Mouse (Mus musculus) C2C12 (cell line): ENCODE data around the gene Icam5. TPM values are rescaled to one million over a fixed set of nuclear protein-coding genes. Genes with fewer than 3 reads are reported as not detected.

Experiments used
- H3K27me3 ChIP-seq: one replicate; pipeline ENCODE4 v1.6.1; 2011; ENCODE audit not compliant: control insufficient read depth, insufficient read depth, insufficient read length
- H3K36me3 ChIP-seq: one replicate; pipeline ENCODE4 v1.6.1; 2011; ENCODE audit not compliant: control insufficient read depth, insufficient read depth
- H3K4me3 ChIP-seq: one replicate; pipeline ENCODE4 v1.5.1; 2011; ENCODE audit warnings: mild to moderate bottlenecking, control low read depth; ENCODE audit not compliant: poor library complexity, insufficient read depth, severe bottlenecking
- H3K79me2 ChIP-seq: one replicate; pipeline ENCODE4 v1.6.1; 2011; ENCODE audit not compliant: control insufficient read depth, insufficient read depth
- H3K79me3 ChIP-seq: one replicate; pipeline ENCODE4 v1.6.1; 2011; ENCODE audit warnings: low read depth, control low read depth
- H3ac ChIP-seq: one replicate; pipeline ENCODE3; 2011; ENCODE audit warnings: low read depth; ENCODE audit not compliant: control insufficient read depth, insufficient read length
- CEBPB ChIP-seq: IDR thresholded peaks from one replicate; pipeline ENCODE4 v1.6.1; 2011; ENCODE audit warnings: low read depth, mild to moderate bottlenecking, control low read depth, moderate library complexity
- CTCF ChIP-seq: IDR thresholded peaks from one replicate; pipeline ENCODE4 v1.5.1; 2011; ENCODE audit not compliant: control insufficient read depth, insufficient read depth, insufficient read length
- FOSL1 ChIP-seq: IDR thresholded peaks from one replicate; pipeline ENCODE4 v1.8.0; 2011; ENCODE audit warnings: mild to moderate bottlenecking, low read length; ENCODE audit not compliant: poor library complexity, insufficient read depth, severe bottlenecking
- MAX ChIP-seq: IDR thresholded peaks from one replicate; pipeline ENCODE4 v1.6.1; 2011; ENCODE audit warnings: mild to moderate bottlenecking, control low read depth
- MYOD1 ChIP-seq: IDR thresholded peaks from one replicate; pipeline ENCODE4 v1.6.1; 2011; ENCODE audit warnings: low read depth; ENCODE audit not compliant: control insufficient read depth, insufficient read length
- MYOG ChIP-seq: IDR thresholded peaks from one replicate; pipeline ENCODE4 v1.6.1; 2011; ENCODE audit not compliant: control insufficient read depth, insufficient read length; ENCODE audit errors: extremely low read depth
- USF1 ChIP-seq: IDR thresholded peaks from one replicate; pipeline ENCODE4 v1.6.1; 2011; ENCODE audit warnings: low read depth, mild to moderate bottlenecking, control low read depth, moderate library complexity
- long read RNA-seq, 2 experiments: library from polyadenylated mRNA; unstranded; transcript quantifications; one replicate each; pipeline ENCODE4 v2.0.0; 2019 to 2020
- polyA plus RNA-seq: library from polyadenylated mRNA; unstranded; fragments of >200 nt; fragmentation: generic; extraction: Trizol; gene quantifications from one replicate; pipeline ENCODE4 v1.2.1, GENCODE M21; 2012; ENCODE audit warnings: missing spikeins

Gene Icam5
- polyA plus RNA-seq: 0.46 TPM
- long read RNA-seq, experiment 1: 0 reads
- long read RNA-seq, experiment 2, partial matches to known transcripts: 2 of 4 reads
- long read RNA-seq, experiment 2, other reads (novel, unspliced or antisense): 0 of 4 reads

GRCm38 (mm10) chr9:21031896-21032351 is at the start of gene Icam5:
Gene Icam5, plus strand, starts transcription at chr9:21032073.
- H3K27me3 ChIP-seq: peaks cover 16% of the 10 kb centered on the region
- H3K79me2 ChIP-seq: no peaks in the 10 kb centered on the region
- TF ChIP-seq MAX (no peak), MYOD1 (no peak), CEBPB (no peak), CTCF (no peak), MYOG (no peak), USF1 (no peak), FOSL1 (no peak)
- peak within 1 kb of the TSS; percentile 26 for H3K4me3 ChIP-seq
- H3K36me3 ChIP-seq: no peaks in the 10 kb centered on the region
- H3ac ChIP-seq: peak within 1 kb of the TSS; percentile 69
- no peaks in the 10 kb centered on the region for H3K79me3 ChIP-seq

DNA sequence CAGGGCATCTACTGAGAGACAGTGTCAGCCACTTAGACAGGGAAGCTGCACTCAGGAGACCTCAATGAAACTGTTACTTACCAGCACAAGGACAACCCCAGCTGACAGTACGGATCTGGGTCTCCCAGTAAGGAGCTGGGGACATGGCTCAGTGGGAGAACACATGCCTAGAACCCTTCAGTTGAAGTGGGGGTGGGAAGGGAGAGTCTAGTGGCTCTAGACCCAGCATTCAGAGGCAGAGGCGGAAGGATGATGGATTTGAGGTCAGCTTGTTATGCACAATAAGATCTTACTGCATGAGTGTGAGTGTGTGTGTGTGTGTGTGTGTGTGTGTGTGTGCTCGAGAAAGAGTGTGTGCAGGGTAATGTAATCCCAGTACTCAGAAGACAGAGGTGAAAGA is 49.7 kb upstream of the Icam5 start:
- no peaks in the 10 kb centered on the region for H3K27me3 ChIP-seq
- H3K36me3 ChIP-seq: no peaks in the 10 kb centered on the region
- TF ChIP-seq MYOD1: no peak
- TF ChIP-seq FOSL1: no peak
- TF ChIP-seq MAX: no peak
- TF ChIP-seq CEBPB: no peak
- TF ChIP-seq CTCF: no peak
- TF ChIP-seq USF1: no peak
- no peak for TF ChIP-seq MYOG
- H3K4me3 ChIP-seq: no peak overlapping the region
- no peaks in the 10 kb centered on the region for H3K79me2 ChIP-seq
- no peak overlapping the region for H3ac ChIP-seq
- H3K79me3 ChIP-seq: no peaks in the 10 kb centered on the region

DNA sequence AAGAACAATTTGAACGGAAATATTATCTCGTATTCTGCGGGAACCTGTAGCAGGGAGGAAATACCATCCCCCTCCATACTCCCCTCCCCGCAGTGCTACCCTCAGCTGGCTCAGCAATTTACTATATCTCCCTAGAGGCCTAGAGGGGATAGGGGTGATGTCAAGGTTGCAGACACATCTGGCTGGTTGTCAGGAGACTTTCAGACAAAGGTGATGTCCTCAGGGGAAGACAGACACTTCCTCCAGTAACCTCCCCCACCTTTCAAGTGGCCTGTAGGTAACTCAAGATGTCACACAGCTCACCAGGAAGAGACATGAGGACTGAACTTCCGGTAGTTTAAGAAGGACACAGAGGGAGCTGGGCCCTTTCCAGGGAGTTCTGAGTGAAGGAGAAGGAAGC is 48.7 kb upstream of the Icam5 start:
- TF ChIP-seq MAX (no peak), MYOG (no peak), CTCF (no peak), CEBPB (no peak), USF1 (no peak), FOSL1 (no peak), MYOD1 (no peak)
- no peaks in the 10 kb centered on the region for H3K36me3 ChIP-seq
- no peaks in the 10 kb centered on the region for H3K79me2 ChIP-seq
- H3K4me3 ChIP-seq: no peak overlapping the region
- H3K79me3 ChIP-seq: no peaks in the 10 kb centered on the region
- H3K27me3 ChIP-seq: no peaks in the 10 kb centered on the region
- no peak overlapping the region for H3ac ChIP-seq

GRCm38 (mm10) chr9:20986952-20987686 is 44.8 kb upstream of the Icam5 start:
- Histone ChIP-seq H3K79me3 (no peaks in the 10 kb centered on the region), H3K4me3 (no peak overlapping the region), H3K79me2 (no peaks in the 10 kb centered on the region), H3K36me3 (no peaks in the 10 kb centered on the region), H3K27me3 (no peaks in the 10 kb centered on the region), H3ac (no peak overlapping the region)
- TF ChIP-seq MYOD1 (no peak), CTCF (no peak), USF1 (no peak), MAX (no peak)

DNA sequence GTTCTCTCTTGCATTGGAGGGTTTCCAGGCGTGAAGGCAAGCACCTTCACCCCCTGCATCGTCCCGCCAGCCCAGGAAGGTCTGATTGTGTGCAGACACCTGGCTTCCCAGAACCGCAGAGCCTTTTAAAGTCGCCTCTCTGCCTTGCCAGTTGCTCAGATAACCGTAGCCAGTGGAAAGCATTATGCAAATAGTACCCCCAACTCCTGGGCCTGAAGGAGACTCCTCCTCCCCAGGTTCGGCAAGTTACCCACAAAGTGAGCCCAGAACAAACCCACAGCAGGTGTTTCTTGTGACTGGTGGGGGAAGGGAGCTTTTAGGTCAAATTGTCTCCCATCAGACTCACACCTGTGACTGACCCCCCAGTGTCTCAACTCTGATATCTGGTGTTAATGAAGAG is 43.9 kb upstream of the Icam5 start:
- H3K4me3 ChIP-seq: no peak overlapping the region
- TF ChIP-seq USF1: no peak
- no peak for TF ChIP-seq MYOG
- no peak for TF ChIP-seq CEBPB
- no peak for TF ChIP-seq MAX
- TF ChIP-seq MYOD1: no peak
- TF ChIP-seq CTCF: no peak
- no peak for TF ChIP-seq FOSL1
- no peaks in the 10 kb centered on the region for H3K27me3 ChIP-seq
- H3ac ChIP-seq: no peak overlapping the region
- H3K36me3 ChIP-seq: no peaks in the 10 kb centered on the region
- H3K79me2 ChIP-seq: no peaks in the 10 kb centered on the region
- no peaks in the 10 kb centered on the region for H3K79me3 ChIP-seq

DNA sequence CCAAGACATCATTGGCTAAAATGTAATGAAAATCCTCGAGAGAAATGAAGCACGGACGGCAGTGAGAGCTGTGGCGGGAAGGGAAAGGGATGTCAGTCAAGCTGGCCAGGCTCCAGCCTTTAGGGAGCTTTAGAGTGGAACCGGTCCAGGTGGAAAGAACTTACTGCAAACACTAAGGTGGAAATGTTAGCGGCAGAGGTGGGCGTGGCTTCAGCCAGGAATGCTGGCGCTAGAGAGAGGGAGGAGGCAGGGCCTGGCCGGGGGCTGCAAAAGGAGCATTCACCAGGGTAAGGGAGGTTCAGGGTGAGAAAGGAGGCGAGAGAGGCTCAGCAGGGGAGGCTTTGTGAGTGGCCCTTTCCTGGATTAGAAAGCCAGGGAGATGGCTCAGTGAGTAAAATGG is 41.0 kb upstream of the Icam5 start:
- Histone ChIP-seq H3ac (no peak overlapping the region), H3K79me2 (no peaks in the 10 kb centered on the region), H3K79me3 (no peaks in the 10 kb centered on the region), H3K4me3 (no peak overlapping the region), H3K27me3 (no peaks in the 10 kb centered on the region), H3K36me3 (no peaks in the 10 kb centered on the region)
- TF ChIP-seq MYOD1: no peak
- no peak for TF ChIP-seq CEBPB
- TF ChIP-seq MAX: no peak
- no peak for TF ChIP-seq FOSL1
- TF ChIP-seq CTCF: no peak
- no peak for TF ChIP-seq MYOG
- no peak for TF ChIP-seq USF1
